Mouse (Mus musculus): ENCODE measurements around the gene Flrt3.

Gene Flrt3

DNA sequence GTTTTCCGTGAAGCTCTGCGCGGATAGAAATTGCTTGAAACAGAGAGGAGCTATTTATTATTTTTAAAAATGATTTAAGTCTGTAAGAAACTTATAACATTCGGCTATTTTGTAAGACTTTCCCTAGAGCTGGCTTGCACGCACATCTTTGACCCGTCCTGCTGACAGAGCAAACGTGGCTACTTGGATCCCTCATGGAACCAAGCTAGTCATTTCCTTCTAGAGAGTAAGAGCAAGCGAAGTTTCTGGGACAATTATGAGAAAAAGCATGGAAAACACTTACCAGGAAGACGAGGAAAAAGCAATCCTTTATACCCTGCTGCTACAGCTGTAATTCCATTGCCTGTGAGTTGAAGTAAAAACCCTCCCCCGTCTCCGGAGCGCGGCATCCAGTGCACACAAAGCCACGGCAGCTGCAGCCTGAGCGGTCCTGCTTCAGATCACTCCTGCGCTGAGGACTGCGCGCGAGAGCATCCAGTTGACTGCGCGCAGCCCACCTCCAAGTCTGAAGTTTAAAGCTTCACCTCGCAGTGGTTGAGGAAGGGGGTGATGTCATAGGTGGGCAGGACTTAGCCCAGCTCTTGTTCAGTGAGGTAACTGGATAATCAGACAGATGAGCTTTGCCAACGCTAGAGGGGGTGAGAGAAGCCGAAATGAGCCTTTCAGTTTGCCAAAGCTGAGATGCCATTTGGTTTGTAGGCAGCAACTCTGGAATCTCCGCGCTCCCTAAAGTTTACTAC, at the start of gene Flrt3:
Gene Flrt3 (minus strand): TSS at position 507 of the 740 bp plus-strand sequence.
- in situ Hi-C loops (cut with MboI; ENCODE audit: low sequenced_read_pairs): no loop called here

DNA sequence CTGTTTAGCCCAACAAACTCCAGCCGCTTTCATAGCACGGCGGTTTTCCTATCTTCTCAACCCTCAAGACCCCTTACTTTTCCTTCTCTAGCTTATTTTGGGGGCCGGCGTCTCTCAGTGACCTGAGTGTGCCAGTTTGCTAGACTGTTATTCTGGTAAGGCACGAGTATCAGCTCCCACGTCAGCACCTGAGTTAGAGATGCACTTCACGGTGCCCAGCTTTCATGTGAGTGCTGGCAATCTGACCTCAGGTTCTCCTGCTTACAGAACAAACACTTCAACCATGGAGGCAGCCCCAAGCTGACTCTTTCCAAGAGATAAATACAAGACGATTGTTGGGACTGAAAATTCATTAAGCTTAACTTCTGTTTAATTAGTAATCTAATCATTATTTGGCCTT, 46.1 kb upstream of the Flrt3 start:
- in situ Hi-C loops (cut with MboI; ENCODE audit: low sequenced_read_pairs): no loop called here

- in situ Hi-C loops (cut with MboI; ENCODE audit: low sequenced_read_pairs): no loop called here
Observed at GRCm38 (mm10) chr2:140715822-140716221, 44.6 kb upstream of the Flrt3 start.

DNA sequence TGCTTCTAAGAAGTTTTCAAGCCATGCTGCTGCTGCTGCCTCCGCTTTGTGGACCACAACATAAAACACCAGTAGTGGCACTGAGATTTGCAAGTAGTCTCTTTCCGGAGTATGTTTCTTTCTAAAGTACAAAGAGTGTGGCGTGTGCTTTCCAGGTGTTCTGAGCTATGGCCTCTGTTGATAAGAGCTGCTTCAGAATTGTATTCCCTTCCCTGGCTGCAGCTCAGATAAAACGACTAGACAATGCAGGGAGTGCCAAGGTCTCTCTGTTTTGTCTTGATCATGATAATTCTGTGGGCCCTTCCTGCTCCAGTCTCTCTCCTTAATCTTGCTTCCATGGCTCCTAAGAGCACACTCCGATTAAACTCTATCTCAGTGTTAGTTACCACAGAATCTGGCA, 36.3 kb upstream of the Flrt3 start:
- in situ Hi-C loops (cut with MboI; ENCODE audit: low sequenced_read_pairs): no loop called here

GRCm38 (mm10) chr2:140705278-140705677, 34.0 kb upstream of the Flrt3 start:
- in situ Hi-C loops (cut with MboI; ENCODE audit: low sequenced_read_pairs): no loop called here

DNA sequence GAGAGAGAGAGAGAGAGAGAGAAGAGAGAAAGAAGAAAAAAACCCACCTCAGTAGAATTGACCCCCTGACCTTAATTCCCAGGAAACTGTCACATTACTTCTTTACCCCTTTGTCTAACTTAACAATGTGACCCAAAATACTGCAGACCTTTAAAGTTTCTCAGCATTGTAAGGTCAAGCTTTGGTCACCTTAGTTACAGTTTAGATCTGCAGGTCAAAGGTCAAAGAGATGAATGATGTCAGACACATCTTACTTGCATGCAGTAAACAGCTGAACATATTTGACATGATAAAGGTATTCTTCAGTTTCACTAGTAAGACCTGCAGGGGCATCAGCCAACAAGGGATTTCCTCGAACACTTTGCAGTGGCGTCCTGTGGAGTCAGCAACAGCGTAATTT, 32.9 kb upstream of the Flrt3 start:
- in situ Hi-C loops (cut with MboI; ENCODE audit: low sequenced_read_pairs): no loop called here

DNA sequence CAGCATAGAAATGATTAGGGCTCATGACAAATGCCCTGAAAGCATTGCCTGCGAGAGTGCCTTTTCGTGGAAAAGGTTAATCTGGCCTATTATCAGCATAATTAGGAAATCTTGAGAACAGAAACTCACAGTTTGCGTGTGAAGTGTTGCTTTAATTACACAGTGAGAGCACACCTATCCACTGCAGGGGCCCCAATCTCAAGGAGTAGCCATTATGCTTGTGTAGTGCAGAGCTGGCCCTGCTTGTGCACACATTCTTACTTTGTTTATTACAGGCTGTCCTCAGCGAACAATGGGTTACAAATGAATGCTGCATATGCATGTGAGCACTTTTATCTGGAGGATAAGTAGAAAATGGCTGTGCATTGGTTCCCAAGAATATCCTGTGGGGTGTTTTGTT, 32.1 kb upstream of the Flrt3 start:
- in situ Hi-C loops (cut with MboI; ENCODE audit: low sequenced_read_pairs): no loop called here

- in situ Hi-C loops (cut with MboI; ENCODE audit: low sequenced_read_pairs): no loop called here
Observed at GRCm38 (mm10) chr2:140698585-140698984, 27.3 kb upstream of the Flrt3 start.

DNA sequence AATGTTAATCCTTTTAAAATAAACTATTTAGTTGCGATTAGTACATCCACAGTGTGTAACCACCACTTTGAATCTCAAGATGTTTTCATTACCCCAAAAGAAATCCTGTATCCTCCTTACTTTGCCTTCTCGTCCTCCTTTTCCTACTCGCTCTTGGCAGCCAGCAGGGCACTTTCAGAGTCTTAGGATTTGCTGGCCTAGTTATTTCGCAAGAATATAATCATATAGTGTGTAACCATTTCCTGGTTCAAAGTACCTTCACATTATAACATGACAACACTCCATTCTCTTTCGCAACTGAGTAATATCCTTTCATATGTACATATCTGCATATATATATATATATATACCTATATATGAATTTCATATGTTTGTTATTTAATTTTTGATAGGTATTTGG, 22.6 kb upstream of the Flrt3 start:
- in situ Hi-C loops (cut with MboI; ENCODE audit: low sequenced_read_pairs): no loop called here

DNA sequence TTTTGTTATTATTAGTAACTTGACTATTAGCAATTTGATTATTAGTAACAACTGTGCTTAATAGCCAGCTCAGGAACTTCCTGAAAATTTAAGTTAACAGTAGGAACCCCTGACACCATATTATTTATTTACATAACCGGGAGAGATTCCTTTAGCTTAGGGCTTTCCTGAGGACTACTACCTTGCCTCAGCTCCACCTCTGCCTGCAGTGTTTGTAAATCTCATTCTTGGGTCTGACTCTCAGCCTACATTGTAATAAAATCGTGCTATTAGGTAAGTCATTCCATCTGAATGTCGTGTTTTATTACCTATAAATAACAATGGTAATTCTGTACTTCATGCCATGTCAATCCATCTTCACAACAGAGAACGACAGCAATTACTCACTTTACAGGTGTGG, 21.2 kb upstream of the Flrt3 start:
- in situ Hi-C loops (cut with MboI; ENCODE audit: low sequenced_read_pairs): no loop called here

DNA sequence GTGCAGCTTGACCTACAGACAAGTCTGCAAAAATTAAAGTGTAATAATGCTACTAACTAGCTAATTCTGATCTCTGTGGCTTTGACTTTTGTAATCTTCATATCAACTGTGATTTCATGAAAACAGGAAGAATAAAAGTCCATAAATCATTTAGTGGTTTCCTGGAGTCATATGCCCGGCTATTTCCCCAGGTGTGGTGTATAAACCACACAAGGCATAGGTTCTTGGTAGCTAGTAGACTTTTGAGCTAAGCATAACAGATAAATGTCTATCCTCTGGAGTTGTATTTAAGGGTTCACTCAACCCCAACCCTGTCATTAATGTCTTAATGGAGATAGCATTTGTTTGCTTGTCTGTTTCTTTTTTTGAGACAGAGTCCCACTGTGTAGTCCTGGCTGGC, 20.1 kb upstream of the Flrt3 start:
- in situ Hi-C loops (cut with MboI; ENCODE audit: low sequenced_read_pairs): no loop called here

- in situ Hi-C loops (cut with MboI; ENCODE audit: low sequenced_read_pairs): no loop called here
Observed at GRCm38 (mm10) chr2:140690906-140691305, 19.6 kb upstream of the Flrt3 start.

GRCm38 (mm10) chr2:140676728-140677127, 5.5 kb upstream of the Flrt3 start:
- in situ Hi-C loops (cut with MboI; ENCODE audit: low sequenced_read_pairs): no loop called here

- in situ Hi-C loops (cut with MboI; ENCODE audit: low sequenced_read_pairs): no loop called here
Observed at GRCm38 (mm10) chr2:140673466-140673865, 2.2 kb upstream of the Flrt3 start.

DNA sequence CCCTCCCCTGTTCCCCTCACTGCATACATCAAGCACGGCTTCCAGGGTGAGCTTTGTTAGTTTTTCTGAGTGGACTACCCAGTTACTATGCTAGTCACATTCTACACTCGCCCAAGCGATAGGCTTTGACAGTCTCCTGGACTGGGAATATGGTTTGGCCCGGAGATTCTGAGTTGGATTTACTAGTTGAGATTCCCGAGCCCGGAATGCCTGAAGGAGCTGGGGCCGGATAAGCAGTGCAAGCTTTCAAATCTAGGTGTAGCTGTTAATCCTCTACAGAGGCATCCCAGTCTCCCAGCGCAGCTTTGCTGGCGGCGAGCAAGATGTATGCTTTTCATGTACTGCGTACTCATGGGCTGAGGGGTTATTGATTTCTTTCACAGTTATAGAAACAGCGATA, 812 bp downstream of the Flrt3 start:
- in situ Hi-C loops (cut with MboI; ENCODE audit: low sequenced_read_pairs): no loop called here

- in situ Hi-C loops (cut with MboI; ENCODE audit: low sequenced_read_pairs): no loop called here
Observed at GRCm38 (mm10) chr2:140669786-140670185, 1.5 kb downstream of the Flrt3 start.

DNA sequence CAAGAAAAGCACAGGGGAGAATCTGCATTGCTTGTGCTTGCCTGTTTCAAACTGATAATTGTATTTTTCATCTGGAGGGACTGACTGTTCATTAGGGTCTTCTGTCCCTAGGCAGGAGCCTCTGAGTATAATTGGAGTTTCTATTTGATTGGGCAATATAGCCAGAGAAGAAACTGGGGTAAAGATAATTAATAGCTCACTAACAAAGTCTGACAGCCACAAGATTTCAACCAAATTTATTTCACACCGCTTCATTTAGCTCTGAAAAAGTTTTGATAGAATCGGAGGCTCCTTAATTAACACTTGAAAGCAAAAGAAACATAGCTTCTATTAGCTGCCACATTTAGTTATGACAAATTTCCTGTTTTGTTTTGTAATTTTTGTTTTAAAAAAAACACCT, 2.2 kb downstream of the Flrt3 start:
- in situ Hi-C loops (cut with MboI; ENCODE audit: low sequenced_read_pairs): no loop called here

DNA sequence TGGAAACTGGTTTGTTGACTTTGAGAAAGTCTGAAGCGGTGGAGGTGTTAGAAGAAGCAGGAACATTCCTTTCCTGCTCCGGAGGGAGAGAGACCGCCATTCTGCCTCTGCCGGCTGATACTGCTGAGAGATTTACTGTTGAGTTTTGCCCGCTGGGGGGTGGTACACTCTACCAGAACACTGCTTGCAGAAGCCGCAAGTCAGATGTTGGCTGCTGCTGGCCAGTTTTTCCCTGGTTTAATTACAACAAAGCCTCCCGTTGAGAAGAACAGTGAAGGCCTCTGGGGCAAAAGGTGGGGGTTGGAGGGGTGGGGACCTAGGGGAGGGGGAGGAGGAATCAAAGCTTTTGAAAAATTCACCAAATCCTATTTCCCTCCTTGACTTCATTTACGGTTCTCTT, 3.0 kb downstream of the Flrt3 start:
- in situ Hi-C loops (cut with MboI; ENCODE audit: low sequenced_read_pairs): no loop called here

DNA sequence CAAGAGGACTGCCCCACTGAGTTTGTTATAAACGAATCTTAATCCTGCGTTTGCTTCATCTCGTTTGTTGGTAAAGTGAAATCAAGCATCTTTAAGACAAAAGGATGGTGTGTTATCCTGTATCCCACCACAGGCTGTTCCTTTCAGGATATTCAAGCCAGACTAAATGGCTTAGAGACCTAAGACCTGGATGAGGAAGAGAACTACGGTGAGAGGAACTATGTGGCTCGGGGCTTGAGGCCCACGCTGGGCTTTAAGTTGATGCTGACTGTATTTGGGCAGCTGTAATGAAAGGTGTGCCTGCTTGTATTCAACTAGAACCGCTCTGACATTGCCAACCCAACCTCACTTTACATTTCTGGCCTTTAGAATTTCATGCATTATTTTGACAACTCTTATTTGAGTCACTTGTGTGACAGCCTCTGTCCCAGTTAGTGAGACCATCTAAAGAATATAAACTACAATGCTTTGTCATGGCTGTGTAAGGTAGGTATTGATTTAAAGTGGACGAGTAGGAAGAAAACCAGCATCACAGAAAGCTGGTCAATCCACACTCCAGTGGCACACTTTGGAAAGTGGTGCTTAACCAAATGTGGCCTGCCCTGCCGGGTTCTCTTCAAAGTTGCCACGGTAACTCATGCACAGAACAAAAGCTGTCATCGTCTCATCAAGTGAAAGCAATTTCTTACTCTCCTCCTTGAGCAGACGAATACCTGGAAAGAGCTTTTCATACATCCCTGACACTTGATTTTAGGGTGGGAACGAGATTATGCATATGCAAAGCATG, 3.8 kb downstream of the Flrt3 start:
- in situ Hi-C loops (cut with MboI; ENCODE audit: low sequenced_read_pairs): no loop called here

DNA sequence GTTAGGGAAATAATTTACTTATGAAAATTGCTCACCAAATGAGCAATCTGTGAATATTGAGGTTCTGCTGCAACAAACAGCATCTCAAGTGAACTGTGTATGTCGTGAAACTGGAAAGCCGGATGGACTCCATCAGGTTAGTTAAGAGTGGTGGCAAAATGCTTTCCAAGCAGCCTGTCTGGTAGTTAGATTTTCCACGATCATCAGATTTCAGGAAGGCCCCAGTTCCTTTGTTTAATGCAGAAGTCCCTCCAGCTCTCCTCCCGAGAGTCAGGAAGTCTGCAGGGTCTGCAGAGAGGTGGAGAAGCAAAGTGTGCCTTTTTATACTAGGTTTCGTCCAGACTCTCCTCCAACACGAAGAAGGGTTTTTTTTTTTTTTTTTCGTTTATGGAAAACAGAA, 4.4 kb downstream of the Flrt3 start:
- in situ Hi-C loops (cut with MboI; ENCODE audit: low sequenced_read_pairs): no loop called here

GRCm38 (mm10) chr2:140664381-140664780, 6.9 kb downstream of the Flrt3 start:
- in situ Hi-C loops (cut with MboI; ENCODE audit: low sequenced_read_pairs): no loop called here

- in situ Hi-C loops (cut with MboI; ENCODE audit: low sequenced_read_pairs): no loop called here
Observed at GRCm38 (mm10) chr2:140662673-140663072, 8.6 kb downstream of the Flrt3 start.

All from CH12F3 (cell line).